Mouse (Mus musculus) liver, embryonic 11.5 days (tissue): ENCODE measurements at regions not wholly inside any gene's neighbourhood (a gene's known extent, or its start where the extent isn't known, plus 50 kb on each side); places are given as distances from the start of the nearest gene placed in this dataset.
A peak's percentile ranks its signal among the peaks of the same experiment; 100 is the strongest.

ENCODE experiments used
- ATAC-seq: fragments of 200-750 bp; cut with Nextera tagmentation; replicated peaks from 2 replicates; pipeline ENCODE4 v1.8.0; 2017; ENCODE audit warnings: moderate number of reproducible peaks, mild to moderate bottlenecking, moderate TSS enrichment, moderate library complexity; ENCODE audit not compliant: low FRiP score
- DNase-seq: peaks from one replicate; pipeline ENCODE4 v3.0.0-alpha.2; 2017; ENCODE audit warnings: low spot score
- H3K27ac ChIP-seq: fragments of 300-500 bp; sonication (generic); 2 replicates; pipeline ENCODE4 v1.5.1; 2014; ENCODE audit warnings: mild to moderate bottlenecking, low read depth, low read length, control low read depth
- H3K27me3 ChIP-seq: fragments of 300-500 bp; sonication (generic); replicated peaks from 2 replicates; pipeline ENCODE4 v1.6.1; 2014; ENCODE audit warnings: low read length, mixed read lengths; ENCODE audit not compliant: control insufficient read depth, insufficient read depth
- H3K36me3 ChIP-seq: fragments of 300-500 bp; sonication (generic); 2 replicates; pipeline ENCODE4 v1.6.1; 2014; ENCODE audit warnings: mild to moderate bottlenecking, low read length, moderate library complexity, mixed read lengths; ENCODE audit not compliant: control insufficient read depth, insufficient read depth
- H3K4me1 ChIP-seq: fragments of 300-500 bp; sonication (generic); replicated peaks from 2 replicates; pipeline ENCODE4 v1.6.1; 2014; ENCODE audit warnings: low read length, mixed read lengths; ENCODE audit not compliant: control insufficient read depth, insufficient read depth
- H3K4me2 ChIP-seq: fragments of 300-500 bp; sonication (generic); 2 replicates; pipeline ENCODE4 v1.6.1; 2014; ENCODE audit warnings: mild to moderate bottlenecking, control low read depth, moderate library complexity
- H3K4me3 ChIP-seq: fragments of 300-500 bp; sonication (generic); 2 replicates; pipeline ENCODE4 v1.5.1; 2014; ENCODE audit warnings: low read depth, low read length, control low read depth
- H3K9ac ChIP-seq: fragments of 300-500 bp; sonication (generic); 2 replicates; pipeline ENCODE4 v1.6.1; 2014; ENCODE audit warnings: low read depth, low read length, control low read depth
- H3K9me3 ChIP-seq: fragments of 300-500 bp; sonication (generic); 2 replicates; pipeline ENCODE4 v1.6.1; 2016; ENCODE audit warnings: low read length, inconsistent platforms, mixed read lengths; ENCODE audit not compliant: control insufficient read depth
- WGBS: fragments of 180-500 bp; shearing (Covaris S2); extraction: QIAGEN DNeasy Blood & Tissue Kit; methylation state at CpG from one replicate; pipeline ENCODE4 v1.1.7; 2014; 5-methylcytosine and 5-hydroxymethylcytosine counted together

DNA sequence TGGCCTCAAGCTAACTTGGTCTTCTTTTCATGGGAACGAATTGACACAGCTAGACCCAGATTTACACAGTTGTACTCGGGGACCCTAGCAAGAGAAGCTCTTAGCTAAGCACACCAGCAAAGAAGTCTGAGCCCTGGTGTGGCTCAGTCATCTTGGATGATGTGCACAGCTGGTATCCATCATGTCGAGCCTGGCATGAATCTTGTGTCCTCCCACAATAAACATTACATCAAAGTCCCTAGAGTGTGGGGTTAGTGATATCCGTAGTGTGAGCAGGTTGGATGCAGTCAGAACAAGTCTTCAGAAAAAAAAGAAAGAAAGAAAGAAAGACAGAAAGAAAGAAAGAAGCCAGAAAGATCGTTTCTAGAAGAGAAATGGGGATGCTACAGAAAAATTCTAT lies 52.1 kb upstream of the Hmcn1 start:
- no peaks in the 10 kb centered on the region for H3K27me3 ChIP-seq
- H3K9ac ChIP-seq, result no peak overlapping the region
- no peaks in the 10 kb centered on the region for H3K36me3 ChIP-seq
- H3K4me3 ChIP-seq, result no peak overlapping the region
- H3K27ac ChIP-seq, result no peak overlapping the region
- WGBS, result 70% methylated on average over 5 of the region's 5 CpGs
- peaks cover 5% of the 10 kb centered on the region; the same call in 1 of the 2 replicates for H3K4me1 ChIP-seq
- H3K9me3 ChIP-seq, result no peaks in the 10 kb centered on the region
- no peak overlapping the region for H3K4me2 ChIP-seq
- DNase-seq (peak; percentile 29), ATAC-seq (no peak)

DNA sequence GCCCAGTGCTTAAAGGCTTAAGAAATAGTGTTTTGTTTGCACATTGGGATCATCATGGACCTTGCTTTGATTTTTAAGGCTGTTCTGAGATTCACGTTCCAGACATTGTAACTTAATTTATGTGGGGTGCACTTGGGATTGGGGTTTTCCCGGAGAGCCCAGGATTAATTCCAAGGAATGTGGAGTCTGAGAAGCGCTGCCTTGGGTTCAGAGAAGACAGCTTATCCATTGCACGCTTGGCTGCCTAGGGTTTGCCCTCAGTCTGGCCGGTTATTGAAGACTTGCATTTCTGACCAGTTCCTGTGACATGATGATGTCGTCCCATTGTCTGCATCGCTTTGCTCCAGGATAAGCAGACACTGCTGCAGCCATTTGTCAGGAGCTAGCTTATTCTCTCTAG lies 53.4 kb upstream of the Hmcn1 start:
- Histone ChIP-seq H3K9me3 (no peaks in the 10 kb centered on the region), H3K4me2 (no peak overlapping the region), H3K27me3 (no peaks in the 10 kb centered on the region), H3K36me3 (no peaks in the 10 kb centered on the region), H3K4me3 (no peak overlapping the region), H3K9ac (no peak overlapping the region), H3K27ac (no peak overlapping the region), H3K4me1 (peaks cover 3% of the 10 kb centered on the region; the same call in 1 of the 2 replicates)
- 61% methylated on average over 7 of the region's 7 CpGs for WGBS
- DNase-seq (peak; percentile 25), ATAC-seq (no peak)

DNA sequence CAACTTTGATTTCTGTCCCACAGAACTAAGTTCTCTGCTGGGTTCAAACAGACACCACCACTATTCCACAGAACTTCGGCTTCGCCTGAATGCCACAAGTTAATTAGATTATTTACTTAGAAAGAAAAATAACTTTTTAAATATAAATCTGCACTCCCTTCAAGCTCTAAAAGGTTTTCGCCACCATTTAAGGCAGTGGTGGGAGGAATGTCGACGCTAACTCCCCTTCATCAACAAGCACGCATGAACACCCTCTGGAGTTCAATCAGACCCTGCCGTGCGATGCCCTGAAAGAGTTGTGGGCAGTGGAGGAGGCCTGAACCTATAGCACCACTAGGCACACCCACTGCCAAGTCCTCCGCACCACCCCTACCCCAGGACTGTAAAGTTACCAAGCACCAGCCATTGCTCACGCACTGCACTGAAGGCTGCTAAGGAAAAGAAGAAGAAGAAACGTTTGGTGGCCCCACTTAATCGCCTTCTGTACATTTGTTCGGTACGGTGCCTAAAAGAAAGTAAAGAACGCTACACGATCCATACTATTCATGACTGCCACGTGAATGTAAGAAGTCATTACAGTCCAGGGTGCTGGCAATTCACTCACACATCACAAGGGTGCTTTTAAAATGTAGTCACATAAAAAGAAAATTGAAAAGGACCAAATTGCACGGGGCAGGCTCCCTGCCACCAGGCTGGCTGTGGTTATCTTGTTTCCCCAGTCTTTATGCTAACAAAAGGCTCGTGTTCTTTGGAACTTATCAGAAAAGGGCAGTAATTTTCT lies 56.7 kb upstream of the Hmcn1 start:
- Histone ChIP-seq H3K4me1 (peaks cover 3% of the 10 kb centered on the region; the same call in 1 of the 2 replicates), H3K4me3 (no peak overlapping the region), H3K9me3 (no peaks in the 10 kb centered on the region), H3K9ac (no peak overlapping the region), H3K36me3 (no peaks in the 10 kb centered on the region), H3K27ac (no peak overlapping the region), H3K4me2 (no peak overlapping the region), H3K27me3 (no peaks in the 10 kb centered on the region)
- WGBS, result 78% methylated on average over 19 of the region's 19 CpGs
- DNase-seq (peak; percentile 22), ATAC-seq (no peak)

DNA sequence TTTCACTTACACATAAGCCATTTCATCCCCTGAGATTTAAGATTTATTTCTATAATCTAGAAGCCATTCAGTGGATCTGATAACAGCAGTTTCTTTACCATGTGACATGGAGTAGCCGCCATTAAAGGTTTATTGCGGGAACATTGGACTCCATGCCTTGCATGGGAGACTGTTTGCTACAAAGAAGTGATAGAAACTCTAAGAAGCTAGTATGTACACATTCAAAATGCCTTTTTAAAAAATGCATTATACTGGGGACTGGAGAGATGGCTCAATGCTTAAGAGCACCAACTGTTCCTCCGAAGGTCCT lies 57.2 kb upstream of the Hmcn1 start:
- no peak for DNase-seq
- H3K4me2 ChIP-seq, result no peak overlapping the region
- no peaks in the 10 kb centered on the region for H3K36me3 ChIP-seq
- no peak overlapping the region for H3K4me3 ChIP-seq
- H3K27me3 ChIP-seq, result no peaks in the 10 kb centered on the region
- no peaks in the 10 kb centered on the region for H3K4me1 ChIP-seq
- H3K9ac ChIP-seq, result no peak overlapping the region
- WGBS, result 89% methylated on average over 3 of the region's 3 CpGs
- no peaks in the 10 kb centered on the region for H3K9me3 ChIP-seq
- ATAC-seq, result no peak
- no peak overlapping the region for H3K27ac ChIP-seq

DNA sequence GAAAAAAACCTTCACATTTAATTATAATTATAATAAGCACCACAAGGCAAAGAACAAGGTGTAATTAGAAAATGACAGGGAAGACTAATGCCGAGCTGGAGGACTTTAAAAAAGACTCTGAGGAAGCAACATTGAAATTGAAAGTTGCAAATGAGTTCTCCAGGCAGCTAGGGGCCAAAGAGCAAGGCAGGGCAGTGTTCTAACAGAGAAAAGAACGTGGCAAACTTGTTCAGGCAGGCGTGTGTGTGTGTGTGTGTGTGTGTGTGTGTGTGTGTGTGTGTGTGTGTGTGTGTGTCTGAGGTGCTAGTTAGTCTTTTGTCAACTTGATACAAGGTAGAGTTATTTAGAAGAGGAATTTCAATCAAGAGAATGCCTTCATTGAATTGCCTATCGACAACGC lies 60.0 kb upstream of the Hmcn1 start:
- Histone ChIP-seq H3K4me1 (no peaks in the 10 kb centered on the region), H3K4me3 (no peak overlapping the region), H3K9me3 (no peaks in the 10 kb centered on the region), H3K4me2 (no peak overlapping the region), H3K9ac (no peak overlapping the region), H3K36me3 (no peaks in the 10 kb centered on the region), H3K27me3 (no peaks in the 10 kb centered on the region), H3K27ac (no peak overlapping the region)
- WGBS, result 67% methylated on average over 5 of the region's 5 CpGs
- ATAC-seq (no peak), DNase-seq (no peak)

DNA sequence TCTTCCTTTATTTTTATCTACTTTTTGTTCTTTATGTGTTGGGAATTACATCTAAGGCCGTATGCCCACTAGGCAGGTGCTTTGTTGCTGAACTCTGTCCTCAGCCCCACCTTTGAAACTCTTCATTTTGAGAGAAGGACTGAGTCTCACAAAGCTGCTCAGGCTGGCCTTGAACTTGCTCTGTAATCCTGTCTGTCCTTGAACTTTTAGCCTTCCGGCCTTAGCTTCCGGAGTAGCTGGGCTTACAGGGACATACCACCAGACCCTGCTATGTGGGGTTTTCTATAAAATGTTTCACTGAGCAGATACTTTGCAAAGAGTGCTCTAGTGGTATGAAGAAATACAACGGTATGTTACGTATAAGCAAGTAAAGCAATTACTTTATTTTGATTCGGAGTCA lies 62.2 kb upstream of the Hmcn1 start:
- 92% methylated on average over 6 of the region's 6 CpGs for WGBS
- Histone ChIP-seq H3K27ac (no peak overlapping the region), H3K4me1 (no peaks in the 10 kb centered on the region), H3K27me3 (no peaks in the 10 kb centered on the region), H3K36me3 (no peaks in the 10 kb centered on the region), H3K4me3 (no peak overlapping the region), H3K9me3 (no peaks in the 10 kb centered on the region), H3K4me2 (no peak overlapping the region), H3K9ac (no peak overlapping the region)
- ATAC-seq, result no peak
- DNase-seq, result peak; percentile 0

DNA sequence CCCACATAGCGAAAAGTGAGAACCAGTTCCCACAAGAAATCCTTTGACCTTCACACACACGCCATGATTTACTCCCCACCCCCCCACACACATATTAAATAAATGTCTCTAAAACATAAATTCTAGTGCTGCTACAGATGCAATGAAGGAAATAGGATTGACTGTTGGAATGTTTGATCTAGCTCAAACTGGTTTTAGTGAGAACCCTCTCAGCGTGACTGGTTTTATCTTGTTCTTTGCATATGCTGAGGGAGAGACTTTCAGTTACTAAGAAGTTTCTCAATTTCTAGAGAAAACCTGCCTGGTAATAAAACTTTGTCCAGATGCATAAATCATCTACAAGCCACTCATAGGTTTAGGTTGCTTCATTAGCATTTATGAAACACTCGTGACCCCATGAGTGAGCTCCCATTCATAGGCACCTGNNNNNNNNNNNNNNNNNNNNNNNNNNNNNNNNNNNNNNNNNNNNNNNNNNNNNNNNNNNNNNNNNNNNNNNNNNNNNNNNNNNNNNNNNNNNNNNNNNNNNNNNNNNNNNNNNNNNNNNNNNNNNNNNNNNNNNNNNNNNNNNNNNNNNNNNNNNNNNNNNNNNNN lies 66.4 kb upstream of the Hmcn1 start:
- Histone ChIP-seq H3K27me3 (no peaks in the 10 kb centered on the region), H3K9me3 (no peaks in the 10 kb centered on the region), H3K4me2 (no peak overlapping the region), H3K36me3 (no peaks in the 10 kb centered on the region), H3K27ac (no peak overlapping the region), H3K4me1 (no peaks in the 10 kb centered on the region), H3K4me3 (no peak overlapping the region), H3K9ac (no peak overlapping the region)
- 83% methylated on average over 4 of the region's 4 CpGs for WGBS
- ATAC-seq (no peak), DNase-seq (no peak)

DNA sequence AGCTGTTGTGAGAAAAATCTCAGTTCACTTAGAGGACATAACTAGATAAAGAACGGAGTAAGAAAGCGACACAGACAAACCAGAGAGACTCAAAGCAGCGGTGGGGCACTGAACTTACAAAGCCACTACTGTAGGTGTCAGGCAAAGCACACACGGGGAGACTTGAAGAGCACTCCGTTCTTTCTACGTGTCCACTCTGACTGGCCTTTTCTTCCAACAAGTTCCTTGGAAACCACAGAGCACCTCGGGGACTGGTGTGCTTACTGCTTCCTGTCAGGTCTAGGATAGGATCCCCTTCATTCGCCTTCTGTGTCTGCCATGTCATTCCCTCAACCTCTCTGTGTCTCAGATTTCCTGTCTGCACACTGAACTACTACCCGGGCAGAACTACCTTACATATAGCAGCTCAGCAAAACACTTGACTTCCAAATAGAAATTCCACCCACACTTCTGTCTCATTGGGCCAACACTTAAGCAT lies 71.9 kb upstream of the Hmcn1 start:
- Histone ChIP-seq H3K36me3 (no peaks in the 10 kb centered on the region), H3K9me3 (no peaks in the 10 kb centered on the region), H3K9ac (no peak overlapping the region), H3K27ac (no peak overlapping the region), H3K4me2 (no peak overlapping the region), H3K4me1 (no peaks in the 10 kb centered on the region), H3K4me3 (no peak overlapping the region), H3K27me3 (no peaks in the 10 kb centered on the region)
- no peak for DNase-seq
- 51% methylated on average over 9 of the region's 9 CpGs for WGBS
- no peak for ATAC-seq
